Mouse (Mus musculus): ENCODE measurements around the gene Dnajc17. TPM values are rescaled to one million over a fixed set of nuclear protein-coding genes. Genes with fewer than 3 reads are reported as not detected.

Dnajc17 gene
- total RNA-seq, 2 experiments from 2014 or later, result 16.4 to 16.6 TPM

GRCm38 (mm10) chr2:119167866-119168256, 40.7 kb downstream of the Dnajc17 start:
- DNase-seq (ENCODE audit: low spot score in 2 of 2), result no peak
- intact Hi-C loops (cut with DNase I), result no loop called here

- intact Hi-C loops (cut with DNase I), result no loop called here
- DNase-seq (ENCODE audit: low spot score in 2 of 2), result peak; percentile 29 to 32
Measured at GRCm38 (mm10) chr2:119166901-119167865, 41.4 kb downstream of the Dnajc17 start, which contains the start of gene Gchfr. Gene Gchfr (plus strand): TSS chr2:119167773.

- intact Hi-C loops (cut with DNase I), result no loop called here
- no peak for DNase-seq (ENCODE audit: low spot score in 2 of 2)
Measured at GRCm38 (mm10) chr2:119165401-119165800, 43.2 kb downstream of the Dnajc17 start.

GRCm38 (mm10) chr2:119163999-119164398, 44.6 kb downstream of the Dnajc17 start:
- DNase-seq (ENCODE audit: low spot score in 2 of 2), result no peak
- intact Hi-C loops (cut with DNase I), result no loop called here

GRCm38 (mm10) chr2:119163135-119163534, 45.5 kb downstream of the Dnajc17 start:
- DNase-seq (ENCODE audit: low spot score in 2 of 2), result no peak

GRCm38 (mm10) chr2:119161247-119161646, 47.3 kb downstream of the Dnajc17 start:
- intact Hi-C loops (cut with DNase I), result no loop called here
- no peak for DNase-seq (ENCODE audit: low spot score in 2 of 2)

More at GRCm38 (mm10) chr2:119163135-119163534, 45.5 kb downstream of the Dnajc17 start:
- intact Hi-C loops (cut with DNase I), result no loop called here

- intact Hi-C loops (cut with DNase I), result no loop called here
Measured at GRCm38 (mm10) chr2:119157836-119158235, 50.8 kb downstream of the Dnajc17 start.

GRCm38 (mm10) chr2:119156681-119157572, 51.7 kb downstream of the Dnajc17 start, which contains the start of gene Rmdn3:
Gene Rmdn3 (minus strand): TSS chr2:119157034.
- DNase-seq (ENCODE audit: low spot score in 2 of 2), result peak; percentile 95 to 96
- intact Hi-C loops (cut with DNase I), result no loop called here

More at GRCm38 (mm10) chr2:119157836-119158235, 50.8 kb downstream of the Dnajc17 start:
- no peak for DNase-seq (ENCODE audit: low spot score in 2 of 2)

- intact Hi-C loops (cut with DNase I), result no loop called here
- no peak for DNase-seq (ENCODE audit: low spot score in 2 of 2)
Measured at GRCm38 (mm10) chr2:119156081-119156680, 52.4 kb downstream of the Dnajc17 start.

- DNase-seq (ENCODE audit: low spot score in 2 of 2), result no peak
- intact Hi-C loops (cut with DNase I), result no loop called here
Measured at GRCm38 (mm10) chr2:119155388-119155787, 53.2 kb downstream of the Dnajc17 start.

GRCm38 (mm10) chr2:119154683-119155082, 53.9 kb downstream of the Dnajc17 start:
- DNase-seq (ENCODE audit: low spot score in 2 of 2), result no peak
- intact Hi-C loops (cut with DNase I), result no loop called here

- intact Hi-C loops (cut with DNase I), result no loop called here
Measured at GRCm38 (mm10) chr2:119152255-119152654, 56.3 kb downstream of the Dnajc17 start.

GRCm38 (mm10) chr2:119147775-119148174, 60.8 kb downstream of the Dnajc17 start:
- DNase-seq (ENCODE audit: low spot score in 2 of 2), result peak; percentile 38 to 46
- intact Hi-C loops (cut with DNase I), result no loop called here

More at GRCm38 (mm10) chr2:119152255-119152654, 56.3 kb downstream of the Dnajc17 start:
- no peak for DNase-seq (ENCODE audit: low spot score in 2 of 2)

GRCm38 (mm10) chr2:119147160-119147678, 61.4 kb downstream of the Dnajc17 start:
- intact Hi-C loops (cut with DNase I), result no loop called here
- peak in 1 of 2 experiments; percentile 17 for DNase-seq (ENCODE audit: low spot score in 2 of 2)

GRCm38 (mm10) chr2:119146435-119146834, 62.2 kb downstream of the Dnajc17 start:
- intact Hi-C loops (cut with DNase I), result no loop called here
- DNase-seq (ENCODE audit: low spot score in 2 of 2), result no peak

- no peak for DNase-seq (ENCODE audit: low spot score in 2 of 2)
- intact Hi-C loops (cut with DNase I), result no loop called here
Measured at GRCm38 (mm10) chr2:119145199-119145598, 63.4 kb downstream of the Dnajc17 start.

GRCm38 (mm10) chr2:119136346-119136898, 72.2 kb downstream of the Dnajc17 start:
- intact Hi-C loops (cut with DNase I), result no loop called here
- DNase-seq (ENCODE audit: low spot score in 2 of 2), result no peak

All from left cerebral cortex, postnatal 36 days (tissue).